Mouse (Mus musculus): ENCODE data around the gene Fam184a. TPM values are rescaled to one million over a fixed set of nuclear protein-coding genes. Genes with fewer than 3 reads are reported as not detected.

Fam184a gene
- polyA plus RNA-seq (2015; fragmentation: Nextera tagmentation; extraction: Ambion mirVana), result 0.65 and 1.1 TPM in 2 replicates

GRCm38 (mm10) chr10:53750955-53751652 lies at the start of gene Fam184a:
Gene Fam184a, minus strand, starts transcription at chr10:53751123.

GRCm38 (mm10) chr10:53630339-53630738 lies 120.6 kb downstream of the Fam184a start, which contains the start of gene Mcm9:
Gene Mcm9, minus strand, starts transcription at chr10:53630439.

GRCm38 (mm10) chr10:53596677-53597120 lies 154.2 kb downstream of the Fam184a start, which contains the start of gene Asf1a:
Gene Asf1a, plus strand, starts transcription at chr10:53596757.

Other genes with a start within 250 kb of the Fam184a start
- 48.9 and 52.4 TPM in 2 replicates for gene Asf1a, start 154.4 kb downstream of the Fam184a start, polyA plus RNA-seq (2015; fragmentation: Nextera tagmentation; extraction: Ambion mirVana)
- gene Mcm9, start 120.7 kb downstream of the Fam184a start, polyA plus RNA-seq (2015; fragmentation: Nextera tagmentation; extraction: Ambion mirVana), result 3.8 and 5.0 TPM in 2 replicates